Mouse (Mus musculus): Measurements from ENCODE around the gene Platr17. TPM values are rescaled to one million over a fixed set of nuclear protein-coding genes. Genes with fewer than 3 reads are reported as not detected.
"Not testable (repeated sequence)": the region's sequence is repeated elsewhere in the genome, so short reads cannot be mapped to it uniquely, and the experiment has no call there.

The Platr17 gene
- polyA plus RNA-seq (2014; fragmentation: Nextera tagmentation; extraction: Ambion mirVana), result 0.59 TPM in 1 of 2 replicates, not detected in the other

GRCm38 (mm10) chr17:33904835-33905234, at the start of gene Platr17:
Platr17 (plus strand) TSS chr17:33905135.
- H3K4me2 ChIP-seq (replicated peaks); H3K27ac ChIP-seq; H3K36me3 ChIP-seq (replicated peaks; ENCODE audit: control insufficient read depth, insufficient read depth); H3K27me3 ChIP-seq (ENCODE audit: control insufficient read depth, insufficient read depth, low read length); DNase-seq (ENCODE audit: low spot score); H3K4me3 ChIP-seq (replicated peaks; ENCODE audit: low read length); H3K9ac ChIP-seq; H3K9me3 ChIP-seq (ENCODE audit: control insufficient read depth, low read length); ATAC-seq (ENCODE audit: low FRiP score); H3K4me1 ChIP-seq (replicated peaks; ENCODE audit: control insufficient read depth, insufficient read depth, low read length): not testable (repeated sequence)
- WGBS, result 17% methylated on average over 3 of the region's 4 CpGs

DNA sequence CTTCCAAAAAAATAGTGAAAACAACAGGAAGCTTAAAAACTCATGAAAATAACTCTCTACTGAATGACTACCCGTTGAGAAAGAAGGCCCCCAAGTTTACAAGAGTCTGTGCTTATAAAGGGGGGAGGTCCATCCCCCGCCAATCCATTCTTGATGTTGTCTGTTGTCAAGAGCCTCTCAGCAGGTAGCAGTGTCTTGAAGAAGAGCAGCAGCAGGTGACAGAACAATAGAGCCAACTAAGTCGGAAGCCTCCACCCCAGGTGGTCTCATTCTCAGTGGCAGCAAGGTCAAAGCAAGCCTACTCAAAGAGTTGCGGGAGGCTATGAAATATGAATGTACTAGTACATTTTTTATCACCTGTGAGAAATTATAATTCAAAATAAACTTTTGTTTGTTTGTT, 47.1 kb upstream of the Platr17 start:
- Histone ChIP-seq H3K4me2 (replicated peaks) (no peak overlapping the region), H3K27me3 (ENCODE audit: control insufficient read depth, insufficient read depth, low read length) (no peaks in the 10 kb centered on the region), H3K4me1 (replicated peaks; ENCODE audit: control insufficient read depth, insufficient read depth, low read length) (no peaks in the 10 kb centered on the region), H3K9me3 (ENCODE audit: control insufficient read depth, low read length) (no peaks in the 10 kb centered on the region), H3K4me3 (replicated peaks; ENCODE audit: low read length) (no peak overlapping the region), H3K27ac (no peak overlapping the region), H3K36me3 (replicated peaks; ENCODE audit: control insufficient read depth, insufficient read depth) (no peaks in the 10 kb centered on the region), H3K9ac (no peak overlapping the region)
- 50% methylated on average over 4 of the region's 4 CpGs for WGBS
- DNase-seq (ENCODE audit: low spot score) (no peak), ATAC-seq (ENCODE audit: low FRiP score) (no peak)

GRCm38 (mm10) chr17:33865330-33866030, 39.5 kb upstream of the Platr17 start:
- ATAC-seq (ENCODE audit: low FRiP score) (no peak), DNase-seq (ENCODE audit: low spot score) (no peak)
- no peak overlapping the region for H3K9ac ChIP-seq
- H3K4me2 ChIP-seq (replicated peaks), result no peak overlapping the region
- 45% methylated on average over 9 of the region's 9 CpGs for WGBS
- H3K4me1 ChIP-seq (replicated peaks; ENCODE audit: control insufficient read depth, insufficient read depth, low read length), result no peaks in the 10 kb centered on the region
- no peak overlapping the region for H3K27ac ChIP-seq
- H3K4me3 ChIP-seq (replicated peaks; ENCODE audit: low read length), result no peak overlapping the region
- no peaks in the 10 kb centered on the region for H3K36me3 ChIP-seq (replicated peaks; ENCODE audit: control insufficient read depth, insufficient read depth)
- no peaks in the 10 kb centered on the region for H3K27me3 ChIP-seq (ENCODE audit: control insufficient read depth, insufficient read depth, low read length)
- H3K9me3 ChIP-seq (ENCODE audit: control insufficient read depth, low read length), result no peaks in the 10 kb centered on the region

GRCm38 (mm10) chr17:33873537-33873936, 31.4 kb upstream of the Platr17 start, which contains the start of gene Gm7029:
Gm7029 (plus strand) TSS chr17:33873837.
- WGBS, result 84% methylated on average over 3 of the region's 12 CpGs
- not testable (repeated sequence) for DNase-seq (ENCODE audit: low spot score); H3K4me1 ChIP-seq (replicated peaks; ENCODE audit: control insufficient read depth, insufficient read depth, low read length); H3K9ac ChIP-seq; H3K27ac ChIP-seq; H3K9me3 ChIP-seq (ENCODE audit: control insufficient read depth, low read length); H3K4me3 ChIP-seq (replicated peaks; ENCODE audit: low read length); H3K4me2 ChIP-seq (replicated peaks); H3K27me3 ChIP-seq (ENCODE audit: control insufficient read depth, insufficient read depth, low read length); ATAC-seq (ENCODE audit: low FRiP score); H3K36me3 ChIP-seq (replicated peaks; ENCODE audit: control insufficient read depth, insufficient read depth)

DNA sequence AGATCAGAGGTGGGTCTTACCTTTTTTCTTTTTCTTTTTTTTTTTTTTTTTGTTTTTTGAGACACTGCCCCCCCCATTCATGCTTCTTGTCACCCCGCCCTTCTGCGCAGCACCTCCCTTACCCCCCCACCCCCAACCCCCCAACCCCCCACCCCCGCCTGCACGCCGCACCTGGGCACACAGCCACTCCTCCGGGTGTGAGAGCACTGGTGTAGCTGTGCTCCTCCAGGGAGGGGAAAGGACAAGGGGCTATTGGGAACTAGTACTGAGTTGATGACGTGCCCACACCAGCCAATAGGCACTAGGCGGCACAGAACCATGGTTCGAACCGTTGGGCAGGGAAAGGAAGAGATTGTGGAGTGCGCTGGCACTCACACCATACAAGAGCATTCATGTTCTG, 30.5 kb upstream of the Platr17 start:
- H3K9me3 ChIP-seq (ENCODE audit: control insufficient read depth, low read length), result no peaks in the 10 kb centered on the region
- peaks cover 2% of the 10 kb centered on the region; the same call in 1 of the 2 replicates for H3K36me3 ChIP-seq (replicated peaks; ENCODE audit: control insufficient read depth, insufficient read depth)
- no peaks in the 10 kb centered on the region for H3K4me1 ChIP-seq (replicated peaks; ENCODE audit: control insufficient read depth, insufficient read depth, low read length)
- H3K4me2 ChIP-seq (replicated peaks), result no peak overlapping the region
- ATAC-seq (ENCODE audit: low FRiP score), result no peak
- no peak overlapping the region for H3K9ac ChIP-seq
- WGBS, result 80% methylated on average over 10 of the region's 11 CpGs
- DNase-seq (ENCODE audit: low spot score), result no peak
- no peaks in the 10 kb centered on the region for H3K27me3 ChIP-seq (ENCODE audit: control insufficient read depth, insufficient read depth, low read length)
- H3K27ac ChIP-seq, result no peak overlapping the region
- H3K4me3 ChIP-seq (replicated peaks; ENCODE audit: low read length), result no peak overlapping the region

GRCm38 (mm10) chr17:33875797-33876196, 29.1 kb upstream of the Platr17 start:
- not testable (repeated sequence) for H3K4me2 ChIP-seq (replicated peaks); H3K36me3 ChIP-seq (replicated peaks; ENCODE audit: control insufficient read depth, insufficient read depth); H3K4me1 ChIP-seq (replicated peaks; ENCODE audit: control insufficient read depth, insufficient read depth, low read length); H3K9me3 ChIP-seq (ENCODE audit: control insufficient read depth, low read length); DNase-seq (ENCODE audit: low spot score); H3K9ac ChIP-seq; H3K27ac ChIP-seq; ATAC-seq (ENCODE audit: low FRiP score); H3K4me3 ChIP-seq (replicated peaks; ENCODE audit: low read length); H3K27me3 ChIP-seq (ENCODE audit: control insufficient read depth, insufficient read depth, low read length)
- 83% methylated on average over 5 of the region's 5 CpGs for WGBS

- not testable (repeated sequence) for DNase-seq (ENCODE audit: low spot score); H3K27me3 ChIP-seq (ENCODE audit: control insufficient read depth, insufficient read depth, low read length)
- 95% methylated on average over 7 of the region's 11 CpGs for whole genome bisulfite sequencing
Measured at GRCm38 (mm10) chr17:33884320-33884719, 20.6 kb upstream of the Platr17 start.

GRCm38 (mm10) chr17:33887802-33888201, 17.1 kb upstream of the Platr17 start:
- 78% methylated on average over 2 of the region's 2 CpGs for WGBS

More at GRCm38 (mm10) chr17:33884320-33884719, 20.6 kb upstream of the Platr17 start:
- H3K27ac ChIP-seq; H3K4me2 ChIP-seq (replicated peaks); H3K4me3 ChIP-seq (replicated peaks; ENCODE audit: low read length); H3K4me1 ChIP-seq (replicated peaks; ENCODE audit: control insufficient read depth, insufficient read depth, low read length); H3K9ac ChIP-seq; ATAC-seq (ENCODE audit: low FRiP score); H3K9me3 ChIP-seq (ENCODE audit: control insufficient read depth, low read length): not testable (repeated sequence)
- H3K36me3 ChIP-seq (replicated peaks; ENCODE audit: control insufficient read depth, insufficient read depth), result peaks cover 12% of the 10 kb centered on the region; the same call in 1 of the 2 replicates

DNA sequence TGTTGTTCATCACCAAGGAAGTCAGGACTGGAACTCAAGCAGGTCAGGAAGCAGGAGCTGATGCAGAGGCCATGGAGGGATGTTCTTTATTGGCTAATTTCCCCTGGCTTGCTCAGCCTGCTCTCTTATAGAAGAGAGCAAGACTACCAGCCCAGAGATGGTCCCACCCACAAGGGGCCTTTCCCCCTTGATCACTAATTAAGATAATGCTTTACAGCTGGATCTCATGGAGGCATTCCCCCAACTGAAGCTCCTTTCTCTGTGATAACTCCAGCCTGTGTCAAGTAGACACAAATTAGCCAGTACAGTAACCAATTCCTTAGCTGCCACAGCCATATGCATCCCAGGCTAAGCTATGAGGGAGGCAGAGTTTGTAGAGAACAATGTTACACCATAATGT, 16.7 kb upstream of the Platr17 start:
- not testable (repeated sequence) for H3K27ac ChIP-seq; H3K4me3 ChIP-seq (replicated peaks; ENCODE audit: low read length); H3K9ac ChIP-seq; H3K9me3 ChIP-seq (ENCODE audit: control insufficient read depth, low read length); ATAC-seq (ENCODE audit: low FRiP score); H3K36me3 ChIP-seq (replicated peaks; ENCODE audit: control insufficient read depth, insufficient read depth); H3K4me2 ChIP-seq (replicated peaks); H3K27me3 ChIP-seq (ENCODE audit: control insufficient read depth, insufficient read depth, low read length); H3K4me1 ChIP-seq (replicated peaks; ENCODE audit: control insufficient read depth, insufficient read depth, low read length); DNase-seq (ENCODE audit: low spot score)

More at GRCm38 (mm10) chr17:33887802-33888201, 17.1 kb upstream of the Platr17 start:
- not testable (repeated sequence) for H3K27me3 ChIP-seq (ENCODE audit: control insufficient read depth, insufficient read depth, low read length); DNase-seq (ENCODE audit: low spot score); H3K4me3 ChIP-seq (replicated peaks; ENCODE audit: low read length); H3K27ac ChIP-seq; ATAC-seq (ENCODE audit: low FRiP score); H3K4me1 ChIP-seq (replicated peaks; ENCODE audit: control insufficient read depth, insufficient read depth, low read length); H3K36me3 ChIP-seq (replicated peaks; ENCODE audit: control insufficient read depth, insufficient read depth); H3K9me3 ChIP-seq (ENCODE audit: control insufficient read depth, low read length); H3K9ac ChIP-seq; H3K4me2 ChIP-seq (replicated peaks)
